Mouse (Mus musculus): ENCODE data around the gene Rad18. TPM values are rescaled to one million over a fixed set of nuclear protein-coding genes. Genes with fewer than 3 reads are reported as not detected.

Rad18 gene
- polyA plus RNA-seq, 1 experiment: not detected

DNA sequence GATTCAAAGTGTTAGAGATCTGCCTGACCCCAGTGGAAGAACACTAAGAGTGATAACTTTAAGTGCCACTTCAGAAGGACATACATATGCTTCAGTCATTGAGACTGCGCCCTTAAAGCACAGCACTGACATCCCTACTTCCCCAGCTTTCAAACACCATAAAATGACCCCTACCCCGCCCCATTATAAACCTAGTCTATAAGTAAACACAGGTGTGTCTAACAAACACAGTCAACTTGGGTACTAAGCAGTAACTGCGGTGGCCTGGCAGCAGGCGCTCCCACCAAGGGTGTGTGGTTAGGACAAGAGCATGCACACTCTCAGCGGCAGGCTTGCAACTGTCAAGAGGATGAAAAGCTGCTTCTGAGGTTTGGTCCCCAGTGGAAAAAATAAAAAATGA, 76.5 kb downstream of the Rad18 start:
- no peak overlapping the region for H3K27ac ChIP-seq (ENCODE audit: insufficient read depth, low read depth, low read length)
- 92% methylated on average over 5 of the region's 5 CpGs for WGBS
- H3K4me3 ChIP-seq (ENCODE audit: insufficient read depth, low read depth, low read length): no peak overlapping the region
- no peak for TF ChIP-seq CTCF (IDR thresholded peaks at IDR 0.05; ENCODE audit: insufficient read depth, low read depth, low read length)
- TF ChIP-seq POLR2A (IDR thresholded peaks at IDR 0.05; ENCODE audit: insufficient read depth, low read depth, low read length): no peak
- H3K4me1 ChIP-seq (ENCODE audit: control insufficient read depth, insufficient read depth, low read length): no peaks in the 10 kb centered on the region

- H3K27ac ChIP-seq (ENCODE audit: insufficient read depth, low read depth, low read length): no peak overlapping the region
- no peak for TF ChIP-seq CTCF (IDR thresholded peaks at IDR 0.05; ENCODE audit: insufficient read depth, low read depth, low read length)
- no peak for TF ChIP-seq POLR2A (IDR thresholded peaks at IDR 0.05; ENCODE audit: insufficient read depth, low read depth, low read length)
- H3K4me3 ChIP-seq (ENCODE audit: insufficient read depth, low read depth, low read length): no peak overlapping the region
- H3K4me1 ChIP-seq (ENCODE audit: control insufficient read depth, insufficient read depth, low read length): no peaks in the 10 kb centered on the region
- WGBS: 97% methylated on average over 4 of the region's 4 CpGs
These were observed 78.7 kb downstream of the Rad18 start for GRCm38 (mm10) chr6:112617728-112618318.

GRCm38 (mm10) chr6:112609027-112609426, 87.5 kb downstream of the Rad18 start:
- TF ChIP-seq POLR2A (IDR thresholded peaks at IDR 0.05; ENCODE audit: insufficient read depth, low read depth, low read length) (no peak), CTCF (IDR thresholded peaks at IDR 0.05; ENCODE audit: insufficient read depth, low read depth, low read length) (no peak)
- WGBS: 35% methylated on average over 4 of the region's 4 CpGs
- Histone ChIP-seq H3K27ac (ENCODE audit: insufficient read depth, low read depth, low read length) (no peak overlapping the region), H3K4me3 (ENCODE audit: insufficient read depth, low read depth, low read length) (no peak overlapping the region), H3K4me1 (ENCODE audit: control insufficient read depth, insufficient read depth, low read length) (no peaks in the 10 kb centered on the region)

DNA sequence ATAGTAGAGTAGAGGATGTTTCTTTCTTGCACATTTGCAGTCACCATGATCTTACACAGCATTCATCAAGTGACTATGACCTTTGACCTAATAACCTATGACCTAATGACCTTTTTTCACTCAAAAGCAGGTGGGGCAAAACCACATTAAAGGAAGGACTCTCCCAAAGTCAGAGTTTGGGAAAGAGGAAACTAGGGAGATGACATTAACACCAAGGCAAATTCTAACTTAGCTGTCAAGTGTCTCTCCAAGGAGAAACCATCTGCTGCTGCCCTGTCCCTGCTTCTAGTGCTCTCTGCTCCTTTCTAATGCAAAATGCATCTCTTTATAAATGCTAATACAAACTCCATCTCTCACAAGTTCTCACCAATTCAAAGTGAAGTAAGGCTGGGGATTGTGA, 92.6 kb downstream of the Rad18 start:
- TF ChIP-seq POLR2A (IDR thresholded peaks at IDR 0.05; ENCODE audit: insufficient read depth, low read depth, low read length): no peak
- TF ChIP-seq CTCF (IDR thresholded peaks at IDR 0.05; ENCODE audit: insufficient read depth, low read depth, low read length): no peak
- Histone ChIP-seq H3K4me3 (ENCODE audit: insufficient read depth, low read depth, low read length) (no peak overlapping the region), H3K27ac (ENCODE audit: insufficient read depth, low read depth, low read length) (no peak overlapping the region), H3K4me1 (ENCODE audit: control insufficient read depth, insufficient read depth, low read length) (no peaks in the 10 kb centered on the region)

- Histone ChIP-seq H3K27ac (ENCODE audit: insufficient read depth, low read depth, low read length) (no peak overlapping the region), H3K4me3 (ENCODE audit: insufficient read depth, low read depth, low read length) (no peak overlapping the region), H3K4me1 (ENCODE audit: control insufficient read depth, insufficient read depth, low read length) (no peaks in the 10 kb centered on the region)
- 92% methylated on average over 7 of the region's 7 CpGs for WGBS
- TF ChIP-seq POLR2A (IDR thresholded peaks at IDR 0.05; ENCODE audit: insufficient read depth, low read depth, low read length): no peak
- no peak for TF ChIP-seq CTCF (IDR thresholded peaks at IDR 0.05; ENCODE audit: insufficient read depth, low read depth, low read length)
These were observed 101.5 kb downstream of the Rad18 start for GRCm38 (mm10) chr6:112594971-112595370.

- Histone ChIP-seq H3K4me3 (ENCODE audit: insufficient read depth, low read depth, low read length) (no peak overlapping the region), H3K27ac (ENCODE audit: insufficient read depth, low read depth, low read length) (no peak overlapping the region), H3K4me1 (ENCODE audit: control insufficient read depth, insufficient read depth, low read length) (no peaks in the 10 kb centered on the region)
- WGBS: 82% methylated on average over 1 of the region's 1 CpGs
- TF ChIP-seq POLR2A (IDR thresholded peaks at IDR 0.05; ENCODE audit: insufficient read depth, low read depth, low read length) (no peak), CTCF (IDR thresholded peaks at IDR 0.05; ENCODE audit: insufficient read depth, low read depth, low read length) (no peak)
These were observed 108.6 kb downstream of the Rad18 start for GRCm38 (mm10) chr6:112587912-112588311.

DNA sequence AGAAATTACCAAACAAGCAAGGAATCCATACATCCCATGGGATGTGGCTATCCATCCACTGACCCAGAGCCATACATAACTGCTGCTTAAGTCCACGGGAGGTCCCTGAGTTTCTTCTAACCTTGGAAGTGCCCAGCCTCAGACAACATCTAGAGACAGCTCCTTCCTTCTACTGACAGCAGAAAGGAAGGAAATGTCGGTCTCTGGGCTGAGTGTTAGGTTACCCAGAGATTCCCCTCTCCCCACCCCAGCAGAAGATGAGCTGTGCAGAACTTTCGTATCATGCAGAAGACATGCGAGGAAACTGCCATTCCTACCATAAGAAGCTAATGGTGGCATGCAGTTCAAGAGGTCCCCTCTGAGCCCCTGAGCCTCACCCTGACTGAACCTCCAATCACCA, 109.5 kb downstream of the Rad18 start:
- Histone ChIP-seq H3K4me1 (ENCODE audit: control insufficient read depth, insufficient read depth, low read length) (no peaks in the 10 kb centered on the region), H3K27ac (ENCODE audit: insufficient read depth, low read depth, low read length) (no peak overlapping the region), H3K4me3 (ENCODE audit: insufficient read depth, low read depth, low read length) (no peak overlapping the region)
- TF ChIP-seq CTCF (IDR thresholded peaks at IDR 0.05; ENCODE audit: insufficient read depth, low read depth, low read length) (no peak), POLR2A (IDR thresholded peaks at IDR 0.05; ENCODE audit: insufficient read depth, low read depth, low read length) (no peak)
- WGBS: 93% methylated on average over 4 of the region's 4 CpGs

GRCm38 (mm10) chr6:112584961-112585360, 111.5 kb downstream of the Rad18 start:
- TF ChIP-seq POLR2A (IDR thresholded peaks at IDR 0.05; ENCODE audit: insufficient read depth, low read depth, low read length) (no peak), CTCF (IDR thresholded peaks at IDR 0.05; ENCODE audit: insufficient read depth, low read depth, low read length) (no peak)
- WGBS: 94% methylated on average over 5 of the region's 5 CpGs
- no peak overlapping the region for H3K4me3 ChIP-seq (ENCODE audit: insufficient read depth, low read depth, low read length)
- no peaks in the 10 kb centered on the region for H3K4me1 ChIP-seq (ENCODE audit: control insufficient read depth, insufficient read depth, low read length)
- H3K27ac ChIP-seq (ENCODE audit: insufficient read depth, low read depth, low read length): no peak overlapping the region

GRCm38 (mm10) chr6:112582022-112582421, 114.5 kb downstream of the Rad18 start:
- WGBS: 81% methylated on average over 4 of the region's 4 CpGs
- no peak for TF ChIP-seq CTCF (IDR thresholded peaks at IDR 0.05; ENCODE audit: insufficient read depth, low read depth, low read length)
- TF ChIP-seq POLR2A (IDR thresholded peaks at IDR 0.05; ENCODE audit: insufficient read depth, low read depth, low read length): no peak
- H3K4me1 ChIP-seq (ENCODE audit: control insufficient read depth, insufficient read depth, low read length): no peaks in the 10 kb centered on the region; the same call in 1 of the 2 replicates
- no peak overlapping the region for H3K27ac ChIP-seq (ENCODE audit: insufficient read depth, low read depth, low read length)
- no peak overlapping the region for H3K4me3 ChIP-seq (ENCODE audit: insufficient read depth, low read depth, low read length)

DNA sequence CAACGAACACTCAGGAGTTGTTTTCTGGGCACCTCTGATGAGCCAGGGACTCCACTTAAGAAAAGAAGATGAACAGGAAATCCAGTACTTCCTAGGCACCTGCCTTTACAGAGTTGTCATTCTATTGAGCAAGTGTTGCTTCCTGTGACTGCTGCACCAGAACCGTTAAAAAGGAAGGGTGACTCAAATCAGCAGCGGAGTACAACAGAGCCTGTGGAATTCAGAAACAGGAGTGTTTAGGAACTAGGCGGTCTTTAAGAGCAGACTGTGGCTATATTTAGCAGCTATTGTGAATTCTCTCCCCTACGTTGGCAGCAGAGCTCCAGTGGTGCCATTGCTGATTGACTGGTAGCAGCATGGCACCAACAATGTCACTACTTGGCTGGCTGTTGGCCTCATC, 119.3 kb downstream of the Rad18 start:
- no peak for TF ChIP-seq POLR2A (IDR thresholded peaks at IDR 0.05; ENCODE audit: insufficient read depth, low read depth, low read length)
- no peak for TF ChIP-seq CTCF (IDR thresholded peaks at IDR 0.05; ENCODE audit: insufficient read depth, low read depth, low read length)
- Histone ChIP-seq H3K27ac (ENCODE audit: insufficient read depth, low read depth, low read length) (no peak overlapping the region), H3K4me3 (ENCODE audit: insufficient read depth, low read depth, low read length) (no peak overlapping the region), H3K4me1 (ENCODE audit: control insufficient read depth, insufficient read depth, low read length) (no peaks in the 10 kb centered on the region; the same call in 1 of the 2 replicates)
- 37% methylated on average over 5 of the region's 5 CpGs for WGBS

Data from olfactory bulb, adult 2 months (tissue).